ENCODE assay signal across 8 mouse cellular contexts in the genomic region with DNA sequence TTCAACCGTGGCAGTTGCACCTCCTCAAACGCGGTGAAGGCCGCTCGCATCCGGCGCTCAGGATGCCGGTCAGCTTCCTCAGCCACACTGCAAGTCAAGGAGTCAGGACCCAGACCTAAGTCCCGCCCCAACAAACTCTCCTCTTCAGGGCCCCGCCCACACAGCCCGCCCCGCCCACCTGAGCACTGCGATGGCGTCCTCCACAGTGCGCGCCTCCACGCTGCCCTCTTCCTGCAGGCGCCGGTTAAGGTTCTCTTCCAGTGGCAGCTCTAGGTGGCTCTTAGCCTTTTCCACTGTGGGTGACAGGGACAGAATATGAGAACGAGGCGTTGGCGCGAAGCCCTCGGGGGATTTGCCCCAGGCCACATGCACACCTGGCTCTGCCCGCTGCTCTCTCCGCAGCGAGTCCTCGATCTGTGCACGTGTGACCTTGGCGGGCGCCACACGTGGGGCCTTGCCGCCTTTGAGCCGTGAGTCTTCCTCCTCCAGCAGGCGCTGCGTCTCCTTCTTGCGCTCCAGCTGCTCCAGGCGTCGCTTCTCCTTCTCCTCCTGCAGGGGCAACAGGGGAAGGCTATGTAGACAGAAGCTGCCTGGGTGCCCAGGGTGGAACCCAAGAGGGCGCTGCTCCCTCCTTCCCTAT. TPM values are rescaled to one million over a fixed set of nuclear protein-coding genes. Genes with fewer than 3 reads are reported as not detected.
DNase-seq lines count a peak whose midpoint lies in the region; ATAC-seq lines count a peak whose summit lies in the region.

No protein-coding gene starts in this region.

- H3K4me2 ChIP-seq in forebrain, embryonic 12.5 days: peak overlapping the region; percentile 37
- H3K4me2 ChIP-seq in kidney, embryonic 16.5 days (replicated peaks; ENCODE audit: low read depth, low read length): peak overlapping the region; percentile 51

- WGBS in forebrain, embryonic 12.5 days: 15% methylated on average over 40 of the region's 40 CpGs
- WGBS in kidney, embryonic 16.5 days: 17% methylated on average over 40 of the region's 40 CpGs

- H3K4me3 ChIP-seq in forebrain, embryonic 12.5 days (replicated peaks): peak overlapping the region; percentile 10
- peak overlapping the region; percentile 32 for H3K4me3 ChIP-seq in kidney, embryonic 16.5 days (ENCODE audit: low read length)

- peaks cover 8% of the 10 kb centered on the region for H3K36me3 ChIP-seq in forebrain, embryonic 12.5 days (replicated peaks)
- no peaks in the 10 kb centered on the region for H3K36me3 ChIP-seq in kidney, embryonic 16.5 days (ENCODE audit: insufficient read depth, low read length)

- peak overlapping the region; percentile 75 for H3K27ac ChIP-seq in forebrain, embryonic 12.5 days
- H3K27ac ChIP-seq in kidney, embryonic 16.5 days (ENCODE audit: low read length): peak overlapping the region; percentile 76

- no peaks in the 10 kb centered on the region for H3K27me3 ChIP-seq in forebrain, embryonic 12.5 days
- peaks cover 10% of the 10 kb centered on the region for H3K27me3 ChIP-seq in kidney, embryonic 16.5 days (ENCODE audit: insufficient read depth, low read length)

- peak; percentile 95 for DNase-seq in A20 (ENCODE audit: low read depth, low spot score)
- peak; percentile 52 for DNase-seq in T-cell, adult 2 months (ENCODE audit: low spot score)
- DNase-seq in lung, postnatal 25 days (ENCODE audit: low spot score): peak; percentile 57
- DNase-seq in spleen, adult 12 weeks (ENCODE audit: low spot score): peak; percentile 62
- DNase-seq in urinary bladder, postnatal 25 days (ENCODE audit: low spot score): no peak
- DNase-seq in layer of hippocampus, postnatal 14 days (ENCODE audit: low spot score in 2 of 2): no peak

- H3K4me1 ChIP-seq in forebrain, embryonic 12.5 days: peaks cover 64% of the 10 kb centered on the region
- H3K4me1 ChIP-seq in kidney, embryonic 16.5 days (ENCODE audit: insufficient read depth, low read length): peaks cover 41% of the 10 kb centered on the region

- H3K9ac ChIP-seq in forebrain, embryonic 12.5 days: peak overlapping the region; percentile 42; the same call in 1 of the 2 replicates
- peak overlapping the region; percentile 54 for H3K9ac ChIP-seq in kidney, embryonic 16.5 days (replicated peaks; ENCODE audit: low read length)

- no peaks in the 10 kb centered on the region for H3K9me3 ChIP-seq in forebrain, embryonic 12.5 days
- H3K9me3 ChIP-seq in kidney, embryonic 16.5 days (ENCODE audit: low read length): no peaks in the 10 kb centered on the region

- ATAC-seq in forebrain, embryonic 12.5 days (ENCODE audit: low FRiP score): no peak
- peak; percentile 9; the same call in 1 of the 2 replicates for ATAC-seq in kidney, embryonic 16.5 days (ENCODE audit: low FRiP score, low TSS enrichment)

RNA-seq across cellular contexts. Expression of gene Ccdc124, which starts 5.1 kb away (rescaled TPM):
- polyA plus RNA-seq in forebrain, embryonic 12.5 days (2016; fragmentation: Nextera tagmentation; extraction: Ambion mirVana): 154 and 159 TPM in 2 replicates
- 114 and 119 TPM in 2 replicates for polyA plus RNA-seq in kidney, embryonic 16.5 days (2015; fragmentation: Nextera tagmentation; extraction: Ambion mirVana)
- total RNA-seq in layer of hippocampus, postnatal 14 days (2021): 10 to 100 TPM; 84.5 to 92.7 TPM

RNA-seq across cellular contexts. Expression of gene Kcnn1, which starts 5.6 kb away (rescaled TPM):
- 14.4 and 16.3 TPM in 2 replicates for polyA plus RNA-seq in forebrain, embryonic 12.5 days (2016; fragmentation: Nextera tagmentation; extraction: Ambion mirVana)
- polyA plus RNA-seq in kidney, embryonic 16.5 days (2015; fragmentation: Nextera tagmentation; extraction: Ambion mirVana): 2.9 and 4.9 TPM in 2 replicates
- total RNA-seq in layer of hippocampus, postnatal 14 days (2021): 10 to 100 TPM; 22.0 to 22.8 TPM

RNA-seq across cellular contexts. Expression of gene Slc5a5, which starts 23.9 kb away (rescaled TPM):
- polyA plus RNA-seq in forebrain, embryonic 12.5 days (2016; fragmentation: Nextera tagmentation; extraction: Ambion mirVana): 0.49 and 0.67 TPM in 2 replicates
- 0.22 and 0.28 TPM in 2 replicates for polyA plus RNA-seq in kidney, embryonic 16.5 days (2015; fragmentation: Nextera tagmentation; extraction: Ambion mirVana)
- total RNA-seq in layer of hippocampus, postnatal 14 days (2021): 1 to 10 TPM; 7.3 to 8.3 TPM

RNA-seq across cellular contexts. Expression of gene Rpl18a, which starts 28.5 kb away (rescaled TPM):
- polyA plus RNA-seq in forebrain, embryonic 12.5 days (2016; fragmentation: Nextera tagmentation; extraction: Ambion mirVana): 2,624 and 2,770 TPM in 2 replicates
- 4,081 and 4,203 TPM in 2 replicates for polyA plus RNA-seq in kidney, embryonic 16.5 days (2015; fragmentation: Nextera tagmentation; extraction: Ambion mirVana)
- 100 to 1,000 TPM; 673 to 736 TPM for total RNA-seq in layer of hippocampus, postnatal 14 days (2021)

RNA-seq across cellular contexts. Expression of gene Arrdc2, which starts 29.2 kb away (rescaled TPM):
- 5.6 and 8.2 TPM in 2 replicates for polyA plus RNA-seq in forebrain, embryonic 12.5 days (2016; fragmentation: Nextera tagmentation; extraction: Ambion mirVana)
- 6.7 and 7.0 TPM in 2 replicates for polyA plus RNA-seq in kidney, embryonic 16.5 days (2015; fragmentation: Nextera tagmentation; extraction: Ambion mirVana)
- 10 to 100 TPM; 23.3 to 24.5 TPM for total RNA-seq in layer of hippocampus, postnatal 14 days (2021)

Comparison
In these comparisons a context has a peak if more than half of its experiments do, and no peak if none do; other contexts are left out.
1. DNase-seq: peak in A20 (single experiment), T-cell, adult 2 months (single experiment), lung, postnatal 25 days (single experiment) and spleen, adult 12 weeks (single experiment); none in urinary bladder, postnatal 25 days (single experiment) and layer of hippocampus, postnatal 14 days (0 of 2).